Comparison of ENCODE assay signal across 8 mouse cellular contexts in genomic region chr10:75667911-75668270, GRCm38 (mm10). TPM values are rescaled to one million over a fixed set of nuclear protein-coding genes. Genes with fewer than 3 reads are reported as not detected.
DNase-seq lines count a peak whose midpoint lies in the region; ATAC-seq and TF ChIP-seq lines count a peak whose summit lies in the region.

No protein-coding gene starts in this region.

- H3K27me3 ChIP-seq in erythroblast, embryonic 14.5 days (ENCODE audit: control insufficient read depth): peaks cover 31% of the 10 kb centered on the region
- H3K27me3 ChIP-seq in limb, embryonic 10.5 days (ENCODE audit: low read depth, poor library complexity, severe bottlenecking): peaks cover 29% of the 10 kb centered on the region
- no peaks in the 10 kb centered on the region for H3K27me3 ChIP-seq in splenic B cell, adult 2 months (ENCODE audit: control insufficient read depth, insufficient read depth, low read length, poor library complexity, severe bottlenecking)

- intact Hi-C loops in heart, postnatal 25 days (cut with DNase I): loop anchor here (5.0 kb wide), 1 partner anchor 34 kb away; no protein-coding TSS in a partner anchor

- peak; percentile 69 for ATAC-seq in megakaryocyte-erythroid progenitor cell, adult 5-6 weeks (replicated peaks; ENCODE audit: low FRiP score, low TSS enrichment, poor library complexity, severe bottlenecking)

- H3K9me3 ChIP-seq in erythroblast, embryonic 14.5 days (ENCODE audit: control insufficient read depth, low read length): no peaks in the 10 kb centered on the region
- no peaks in the 10 kb centered on the region for H3K9me3 ChIP-seq in limb, embryonic 10.5 days (replicated peaks)

- peaks cover 82% of the 10 kb centered on the region for H3K36me3 ChIP-seq in erythroblast, embryonic 14.5 days (ENCODE audit: control insufficient read depth)
- H3K36me3 ChIP-seq in limb, embryonic 10.5 days: peaks cover 43% of the 10 kb centered on the region
- H3K36me3 ChIP-seq in splenic B cell, adult 2 months (ENCODE audit: control insufficient read depth, insufficient read depth, low read length, poor library complexity, severe bottlenecking): peaks cover 3% of the 10 kb centered on the region

- DNase-seq in layer of hippocampus, adult 9-11 months: peak; percentile 66
- DNase-seq in layer of hippocampus, postnatal 36 days: no peak
- peak; percentile 61 for DNase-seq in heart, postnatal 25 days (ENCODE audit: low spot score)
- no peak for DNase-seq in limb, embryonic 10.5 days (ENCODE audit: low spot score)
- DNase-seq in splenic B cell, adult 2 months (ENCODE audit: low read depth, low spot score): peak; percentile 51

- TF ChIP-seq POLR2A in bone marrow macrophage, adult 2 months (IDR thresholded peaks at IDR 0.05; ENCODE audit: borderline replicate concordance, low read depth, low read length): no peak

- H3K4me3 ChIP-seq in bone marrow macrophage, adult 2 months (ENCODE audit: insufficient read depth, low read length): peak overlapping the region; percentile 65
- H3K4me3 ChIP-seq in erythroblast, embryonic 14.5 days (replicated peaks): peak overlapping the region; percentile 69
- H3K4me3 ChIP-seq in limb, embryonic 10.5 days: peak overlapping the region; percentile 70

- 2% methylated on average over 23 of the region's 23 CpGs for WGBS in limb, embryonic 10.5 days

- TF ChIP-seq CTCF in bone marrow macrophage, adult 2 months (IDR thresholded peaks at IDR 0.05; ENCODE audit: low read depth, low read length): no peak

- peak overlapping the region; percentile 74 for H3K27ac ChIP-seq in bone marrow macrophage, adult 2 months (ENCODE audit: insufficient read depth, low read depth, low read length)
- peak overlapping the region; percentile 65 for H3K27ac ChIP-seq in limb, embryonic 10.5 days

- H3K4me1 ChIP-seq in bone marrow macrophage, adult 2 months (ENCODE audit: control insufficient read depth, insufficient read depth, low read length): peaks cover 16% of the 10 kb centered on the region
- H3K4me1 ChIP-seq in erythroblast, embryonic 14.5 days (ENCODE audit: control insufficient read depth): peaks cover 35% of the 10 kb centered on the region
- H3K4me1 ChIP-seq in limb, embryonic 10.5 days: peaks cover 26% of the 10 kb centered on the region

RNA-seq across cellular contexts. Expression of gene Susd2, which starts 24.1 kb away (rescaled TPM):
- total RNA-seq in layer of hippocampus, postnatal 36 days (2021): 1 to 10 TPM; 1.5 to 1.9 TPM
- not detected in 2 replicates for polyA plus RNA-seq in bone marrow macrophage, adult 2 months (2012; ENCODE audit: insufficient read depth, insufficient read length, missing spikeins)
- polyA plus RNA-seq in erythroblast, embryonic 14.5 days (2012): 0.05 and 0.09 TPM in 2 replicates
- total RNA-seq in heart, postnatal 25 days (2021): 1 to 10 TPM; 1.6 to 2.0 TPM
- polyA plus RNA-seq in limb, embryonic 10.5 days (2016; fragmentation: Nextera tagmentation; extraction: Ambion mirVana): 0.83 and 0.96 TPM in 2 replicates
- total RNA-seq in megakaryocyte-erythroid progenitor cell, adult 5-6 weeks (2014; fragmentation: Nextera tagmentation): 2.3 and 4.8 TPM in 2 replicates
- 0.69 and 0.94 TPM in 2 replicates for total RNA-seq in megakaryocyte-erythroid progenitor cell, adult 5-6 weeks (2017)

Comparison
In these comparisons a context has a peak if more than half of its experiments do, and no peak if none do; other contexts are left out.
1. DNase-seq: peak in layer of hippocampus, adult 9-11 months (single experiment), heart, postnatal 25 days (single experiment) and splenic B cell, adult 2 months (single experiment); none in layer of hippocampus, postnatal 36 days (0 of 2) and limb, embryonic 10.5 days (single experiment).
2. Peak in every context shown above with its lines, with median percentiles within 50 percentile points of each other: H3K4me3 ChIP-seq.